Mouse (Mus musculus) limb, embryonic 14.5 days (tissue): ENCODE measurements around the gene Enpep. TPM values are rescaled to one million over a fixed set of nuclear protein-coding genes. Genes with fewer than 3 reads are reported as not detected.

Experiments
- ATAC-seq: fragments of 200-750 bp; cut with Nextera tagmentation; 2 replicates; pipeline ENCODE4 v1.8.0; 2017; ENCODE audit warnings: low read depth, moderate number of reproducible peaks, moderate TSS enrichment; ENCODE audit not compliant: low FRiP score
- DNase-seq: peaks from one replicate; pipeline ENCODE4 v3.0.0-alpha.2; 2015; ENCODE audit warnings: low spot score
- H3K27ac ChIP-seq: fragments of 300-500 bp; sonication (generic); replicated peaks from 2 replicates; pipeline ENCODE4 v1.5.1; 2014; ENCODE audit warnings: low read depth, mild to moderate bottlenecking, low read length, moderate library complexity, mixed read lengths
- H3K27me3 ChIP-seq: fragments of 300-500 bp; sonication (generic); 2 replicates; pipeline ENCODE4 v1.6.1; 2014; ENCODE audit warnings: low read length, mixed read lengths; ENCODE audit not compliant: control insufficient read depth, insufficient read depth
- H3K36me3 ChIP-seq: fragments of 300-500 bp; sonication (generic); 2 replicates; pipeline ENCODE4 v1.6.1; 2014; ENCODE audit warnings: mild to moderate bottlenecking, low read length, moderate library complexity, mixed read lengths; ENCODE audit not compliant: control insufficient read depth, insufficient read depth
- H3K4me1 ChIP-seq: fragments of 300-500 bp; sonication (generic); 2 replicates; pipeline ENCODE4 v1.6.1; 2014; ENCODE audit warnings: antibody characterized with exemption, low read length, mixed read lengths; ENCODE audit not compliant: control insufficient read depth, insufficient read depth
- H3K4me2 ChIP-seq: fragments of 300-500 bp; sonication (generic); replicated peaks from 2 replicates; pipeline ENCODE4 v1.6.1; 2014; ENCODE audit warnings: low read depth, mild to moderate bottlenecking, low read length, moderate library complexity; ENCODE audit not compliant: severe bottlenecking
- H3K4me3 ChIP-seq: fragments of 300-500 bp; sonication (generic); replicated peaks from 2 replicates; pipeline ENCODE4 v1.5.1; 2014; ENCODE audit warnings: low read length
- H3K9ac ChIP-seq: fragments of 300-500 bp; sonication (generic); 2 replicates; pipeline ENCODE4 v1.6.1; 2014; ENCODE audit warnings: mild to moderate bottlenecking, low read depth, low read length, moderate library complexity; ENCODE audit not compliant: severe bottlenecking
- H3K9me3 ChIP-seq: fragments of 300-500 bp; sonication (generic); 2 replicates; pipeline ENCODE4 v1.6.1; 2016; ENCODE audit warnings: low read length; ENCODE audit not compliant: control insufficient read depth
- POLR2A ChIP-seq: fragments of 200-500 bp; IDR thresholded peaks from 2 replicates; pipeline ENCODE4 v1.8.0; 2012; ENCODE audit warnings: inconsistent platforms, mild to moderate bottlenecking, moderate library complexity, borderline replicate concordance; ENCODE audit not compliant: insufficient read depth, insufficient read length; ENCODE audit errors: extremely low read depth
- WGBS: fragments of 180-500 bp; shearing (Covaris S2); extraction: QIAGEN DNeasy Blood & Tissue Kit; methylation state at CpG from one replicate; pipeline ENCODE4 v1.1.7; 2014; 5-methylcytosine and 5-hydroxymethylcytosine counted together
- polyA plus RNA-seq, 2 experiments: library from polyadenylated mRNA; depleted of rRNA in 1 of 2; stranded (reverse) in 1 of 2; unstranded in 1 of 2; fragments of >200 nt; fragmentation: Nextera tagmentation in 1 of 2; extraction: Ambion mirVana in 1 of 2; gene quantifications; 2 replicates each; pipeline versions ENCODE4 v1.2.1 to v1.2.3; 2012 to 2014

The Enpep gene
- polyA plus RNA-seq, 2 experiments: 1.7 to 3.1 TPM

DNA sequence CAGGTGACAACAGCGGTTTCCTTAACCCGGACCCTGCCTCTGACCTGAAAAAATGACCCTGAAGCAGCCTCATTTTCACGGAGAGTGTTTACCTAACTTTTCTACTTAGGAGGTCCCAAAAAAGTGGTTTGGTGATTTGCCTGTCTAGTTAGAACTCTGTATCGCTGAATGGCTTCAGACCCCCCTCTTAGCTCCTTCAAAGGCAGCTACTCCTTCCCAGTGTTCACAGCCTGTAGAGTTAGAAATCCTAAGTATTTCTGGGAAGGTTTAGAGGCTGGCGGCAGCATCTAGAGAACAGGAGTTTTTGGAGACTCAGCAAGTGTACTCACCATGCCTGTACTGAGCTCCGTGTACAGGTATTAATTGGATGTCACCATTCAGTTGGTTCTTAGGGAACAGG is 105.8 kb downstream of the Enpep start:
- TF ChIP-seq POLR2A: no peak
- no peak for ATAC-seq
- under 1% methylated on average over 6 of the region's 6 CpGs for WGBS
- no peaks in the 10 kb centered on the region for H3K36me3 ChIP-seq
- H3K4me1 ChIP-seq: no peaks in the 10 kb centered on the region
- H3K27ac ChIP-seq: no peak overlapping the region
- H3K27me3 ChIP-seq: peaks cover 76% of the 10 kb centered on the region
- H3K4me2 ChIP-seq: no peak overlapping the region
- H3K4me3 ChIP-seq: no peak overlapping the region
- no peaks in the 10 kb centered on the region for H3K9me3 ChIP-seq
- DNase-seq: no peak
- no peak overlapping the region for H3K9ac ChIP-seq

DNA sequence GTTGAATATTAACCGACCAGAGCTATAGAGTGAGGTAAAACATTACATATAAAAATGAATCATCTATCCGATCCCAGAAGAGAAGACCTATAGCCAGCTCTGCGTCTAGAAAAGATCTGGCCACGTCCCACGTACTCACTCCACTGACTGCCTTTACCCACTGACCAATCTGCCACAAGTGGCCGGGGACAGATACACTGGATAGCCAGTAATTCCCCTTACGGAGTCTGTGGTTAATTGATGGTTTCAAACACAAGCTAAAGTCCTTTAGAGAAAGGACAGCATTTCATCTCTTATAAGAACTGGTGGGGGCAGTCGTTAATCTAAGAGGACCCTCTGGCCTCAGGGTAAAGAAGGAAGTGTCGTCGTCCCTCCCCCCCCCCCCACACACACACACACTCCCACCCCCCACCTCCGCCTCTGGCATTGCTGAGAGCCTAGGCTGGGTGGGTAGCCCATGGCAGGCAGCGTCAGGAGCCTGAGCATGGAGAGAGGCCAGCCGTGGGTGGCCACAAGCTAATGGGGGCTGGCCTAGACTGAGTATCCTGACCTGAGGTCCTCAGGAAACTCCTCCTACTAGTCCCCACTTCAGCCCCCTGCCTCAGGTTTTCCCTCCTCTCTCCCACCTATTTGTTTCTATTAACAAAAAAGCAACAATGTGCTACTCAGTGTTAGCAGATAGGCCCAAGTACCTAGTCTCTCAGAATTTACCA is 106.8 kb downstream of the Enpep start:
- DNase-seq: no peak
- Histone ChIP-seq H3K9me3 (no peaks in the 10 kb centered on the region), H3K4me3 (no peak overlapping the region), H3K27ac (no peak overlapping the region), H3K36me3 (no peaks in the 10 kb centered on the region), H3K4me2 (no peak overlapping the region), H3K27me3 (peaks cover 84% of the 10 kb centered on the region), H3K9ac (no peak overlapping the region), H3K4me1 (no peaks in the 10 kb centered on the region)
- no peak for ATAC-seq
- WGBS: 3% methylated on average over 11 of the region's 13 CpGs
- TF ChIP-seq POLR2A: no peak

DNA sequence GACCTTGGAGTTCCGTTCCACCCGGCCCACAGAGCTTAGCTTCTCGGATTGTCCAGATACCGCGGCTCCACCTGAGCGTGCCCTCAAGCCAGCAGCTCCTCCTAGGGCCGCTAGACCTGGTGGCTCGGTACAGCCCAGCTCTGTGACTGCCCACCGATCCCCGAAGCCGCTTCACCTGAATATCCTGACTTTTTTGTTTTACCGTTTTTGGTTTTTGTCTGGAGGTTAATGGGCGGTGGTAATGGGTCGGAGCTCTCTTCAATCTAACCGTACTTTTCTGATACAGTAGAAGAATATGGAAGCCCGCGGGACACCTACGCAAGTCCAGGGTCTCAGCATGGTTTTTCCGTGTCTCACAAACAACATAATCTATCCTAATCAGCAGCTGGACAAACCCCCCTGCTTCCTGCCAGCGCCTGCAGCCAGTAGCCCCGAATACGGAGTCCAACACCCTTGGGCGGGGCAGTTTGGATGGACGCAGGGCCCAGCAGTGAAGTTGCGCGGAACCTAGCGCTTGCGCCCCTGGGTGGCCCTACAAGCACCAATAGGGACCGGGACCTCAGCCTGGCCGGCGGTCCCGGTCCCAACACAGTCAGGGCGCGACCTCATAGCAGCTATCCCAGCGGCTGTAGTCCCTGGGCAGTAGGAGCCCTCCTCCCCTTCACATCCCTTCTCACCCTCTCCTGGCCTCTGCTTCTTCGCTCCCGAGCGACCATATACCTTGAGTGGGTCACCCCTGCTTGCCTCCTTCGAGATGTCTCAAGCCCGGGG is 107.5 kb downstream of the Enpep start:
- no peak for ATAC-seq
- DNase-seq: no peak
- Histone ChIP-seq H3K4me3 (peak overlapping the region; percentile 7; the same call in 1 of the 2 replicates), H3K9me3 (no peaks in the 10 kb centered on the region), H3K36me3 (no peaks in the 10 kb centered on the region), H3K4me2 (peak overlapping the region; percentile 17), H3K4me1 (no peaks in the 10 kb centered on the region), H3K27ac (no peak overlapping the region), H3K9ac (no peak overlapping the region), H3K27me3 (peaks cover 91% of the 10 kb centered on the region)
- WGBS: under 1% methylated on average over 40 of the region's 40 CpGs
- TF ChIP-seq POLR2A: no peak

DNA sequence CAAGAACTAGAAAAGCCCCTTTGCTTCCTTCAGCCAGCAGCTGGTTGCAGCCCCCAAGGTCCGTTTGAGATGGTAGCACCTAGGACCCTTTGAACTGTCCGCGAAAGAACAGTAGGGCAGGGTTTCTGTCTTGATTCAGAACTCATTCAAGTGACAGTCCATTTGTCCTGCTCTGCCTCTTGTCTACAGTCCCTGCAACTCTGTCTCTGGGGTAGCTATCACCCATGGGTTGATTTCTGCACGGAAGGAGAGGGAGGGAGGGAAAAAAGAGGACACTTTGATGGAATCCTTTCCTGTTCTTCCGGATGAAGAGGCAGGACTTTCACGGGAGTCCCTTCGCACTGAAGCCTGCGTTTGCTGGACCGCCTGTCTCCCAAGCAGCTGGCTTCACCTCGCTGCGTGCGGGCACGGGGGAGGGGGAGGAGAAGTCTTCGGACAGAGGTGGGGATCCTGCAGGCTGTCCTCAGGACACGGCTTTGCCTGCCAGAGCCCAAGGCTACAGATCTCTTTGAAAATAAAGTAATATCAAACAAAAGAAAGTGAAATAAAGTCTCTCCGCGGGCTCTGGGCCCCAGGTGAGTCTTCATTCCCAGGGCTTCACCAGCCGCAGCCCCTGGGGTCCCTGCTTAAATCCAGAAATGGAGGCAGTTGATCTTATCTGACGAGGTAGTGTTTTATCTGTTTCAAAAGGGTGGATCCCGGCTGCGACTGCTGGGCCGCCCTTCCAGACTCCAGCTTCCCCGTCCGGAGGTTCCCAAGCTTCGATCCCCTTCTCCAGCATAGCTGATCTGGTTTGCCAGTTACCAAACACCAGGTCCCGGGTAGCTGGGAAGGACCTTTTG is 108.3 kb downstream of the Enpep start:
- no peak for TF ChIP-seq POLR2A
- Histone ChIP-seq H3K4me3 (peak overlapping the region; percentile 7; the same call in 1 of the 2 replicates), H3K9me3 (no peaks in the 10 kb centered on the region)

DNA sequence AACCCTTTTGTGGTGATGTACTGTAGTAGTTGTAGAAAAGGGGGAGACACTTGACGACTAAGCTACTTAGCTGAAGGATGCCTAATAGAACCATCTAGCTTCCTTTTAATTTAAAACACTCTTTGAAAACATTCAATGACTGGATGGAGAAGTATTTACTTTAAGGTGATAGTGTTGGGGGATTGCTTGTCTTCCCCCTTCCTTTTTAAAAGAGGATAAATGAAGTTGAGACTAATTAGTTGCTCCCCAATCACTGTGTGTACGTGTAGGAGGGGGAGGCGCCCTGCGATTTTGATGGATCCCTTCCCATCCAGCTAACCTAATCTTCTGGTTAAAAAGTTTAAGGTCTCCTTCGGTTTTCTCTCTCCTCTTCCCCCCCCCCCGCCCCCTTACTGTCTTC is 109.1 kb downstream of the Enpep start:
- Histone ChIP-seq H3K36me3 (no peaks in the 10 kb centered on the region), H3K27me3 (peaks cover 93% of the 10 kb centered on the region), H3K9me3 (no peaks in the 10 kb centered on the region), H3K4me3 (no peak overlapping the region), H3K4me1 (peaks cover 4% of the 10 kb centered on the region; the same call in 1 of the 2 replicates), H3K9ac (no peak overlapping the region), H3K4me2 (no peak overlapping the region), H3K27ac (no peak overlapping the region)
- TF ChIP-seq POLR2A: no peak
- 3% methylated on average over 6 of the region's 6 CpGs for WGBS
- ATAC-seq (no peak), DNase-seq (no peak)

More for the DNA sequence above, 108.3 kb downstream of the Enpep start:
- Histone ChIP-seq H3K9ac (no peak overlapping the region), H3K27me3 (peaks cover 93% of the 10 kb centered on the region), H3K4me2 (peak overlapping the region; percentile 17), H3K4me1 (no peaks in the 10 kb centered on the region), H3K27ac (no peak overlapping the region), H3K36me3 (no peaks in the 10 kb centered on the region)
- WGBS: under 1% methylated on average over 26 of the region's 26 CpGs
- DNase-seq (no peak), ATAC-seq (no peak)
